ENCODE assay signal across 28 mouse cellular contexts in the genomic region with DNA sequence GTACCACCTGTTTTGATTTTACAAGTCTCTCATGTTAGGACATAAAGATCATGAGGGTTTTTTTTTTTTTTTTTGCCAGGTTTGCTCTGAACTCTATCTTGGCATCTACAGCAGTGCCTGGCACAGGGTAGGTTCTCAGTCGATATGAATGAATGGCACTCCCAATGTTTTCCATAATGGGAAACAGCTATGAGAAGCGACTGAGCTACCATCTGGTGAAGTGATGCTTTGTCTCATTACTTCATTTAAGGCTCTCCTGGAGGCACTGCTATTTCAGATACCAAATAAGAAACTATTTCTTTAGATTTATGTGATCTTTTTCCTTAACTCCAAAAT. TPM values are rescaled to one million over a fixed set of nuclear protein-coding genes. Genes with fewer than 3 reads are reported as not detected.
DNase-seq lines count a peak whose midpoint lies in the region; ATAC-seq and TF ChIP-seq lines count a peak whose summit lies in the region.
"Had no signal": no experiment of that assay in that cellular context is flagged by ENCODE, and none has a peak within 500 bp of the region (broad histone marks: within the 10 kb centered on the region; RNA-seq: fewer than 3 reads in every experiment).

No protein-coding gene starts in this region.

- no peaks in the 10 kb centered on the region for H3K27me3 ChIP-seq in forebrain, embryonic 15.5 days
- no peaks in the 10 kb centered on the region for H3K27me3 ChIP-seq in forebrain, embryonic 11.5 days (ENCODE audit: control insufficient read depth, insufficient read depth, low read length)
- no peaks in the 10 kb centered on the region for H3K27me3 ChIP-seq in forebrain, embryonic 16.5 days (replicated peaks; ENCODE audit: control insufficient read depth, insufficient read depth, low read length)
- H3K27me3 ChIP-seq: heart, embryonic 15.5 days; hindbrain, embryonic 13.5 days; liver, embryonic 15.5 days; lung, embryonic 15.5 days; neural tube, embryonic 15.5 days had no signal

- H3K36me3 ChIP-seq in forebrain, embryonic 15.5 days, result peaks cover 8% of the 10 kb centered on the region; the same call in 1 of the 2 replicates
- no peaks in the 10 kb centered on the region for H3K36me3 ChIP-seq in forebrain, embryonic 11.5 days (ENCODE audit: control insufficient read depth, insufficient read depth, low read length)
- 0 out of 2 replicates have a peak, but pooled peaks cover 2% of the 10 kb centered on the region for H3K36me3 ChIP-seq in forebrain, embryonic 16.5 days (ENCODE audit: control insufficient read depth, insufficient read depth)
- H3K36me3 ChIP-seq: heart, embryonic 15.5 days; lung, embryonic 15.5 days had no signal

- 56% methylated on average over 2 of the region's 2 CpGs for WGBS in forebrain, embryonic 15.5 days
- 90% methylated on average over 2 of the region's 2 CpGs for WGBS in forebrain, embryonic 11.5 days
- WGBS in forebrain, embryonic 16.5 days, result 47% methylated on average over 2 of the region's 2 CpGs

- H3K4me2 ChIP-seq in forebrain, embryonic 15.5 days (replicated peaks), result no peak overlapping the region
- H3K4me2 ChIP-seq in forebrain, embryonic 11.5 days (ENCODE audit: low read depth, low read length, severe bottlenecking), result no peak overlapping the region
- no peak overlapping the region for H3K4me2 ChIP-seq in forebrain, embryonic 16.5 days (ENCODE audit: low read length)
- H3K4me2 ChIP-seq: heart, embryonic 15.5 days; hindbrain, embryonic 13.5 days; liver, embryonic 15.5 days; lung, embryonic 15.5 days; neural tube, embryonic 15.5 days had no signal

- 0 out of 2 replicates have a peak, but pooled peaks cover 3% of the 10 kb centered on the region for H3K4me1 ChIP-seq in forebrain, embryonic 15.5 days
- no peaks in the 10 kb centered on the region for H3K4me1 ChIP-seq in forebrain, embryonic 11.5 days (replicated peaks; ENCODE audit: control insufficient read depth, insufficient read depth, low read length)
- H3K4me1 ChIP-seq in forebrain, embryonic 16.5 days (replicated peaks; ENCODE audit: control insufficient read depth, insufficient read depth, low read length), result peaks cover 8% of the 10 kb centered on the region; the same call in 1 of the 2 replicates
- H3K4me1 ChIP-seq: heart, embryonic 15.5 days; hindbrain, embryonic 13.5 days; liver, embryonic 15.5 days; lung, embryonic 15.5 days; neural tube, embryonic 15.5 days had no signal

- ATAC-seq in forebrain, embryonic 15.5 days (replicated peaks), result peak; percentile 96
- no peak for ATAC-seq in forebrain, embryonic 11.5 days (replicated peaks; ENCODE audit: low FRiP score)
- ATAC-seq in forebrain, embryonic 16.5 days, result peak; percentile 97
- no peak for ATAC-seq in erythroid progenitor cell, adult 5-6 weeks (replicated peaks; ENCODE audit: low FRiP score, poor library complexity, severe bottlenecking)

- no peak for TF ChIP-seq POLR2A in brain, embryonic 14.5 days (IDR thresholded peaks at IDR 0.05; ENCODE audit: borderline replicate concordance, extremely low read depth, insufficient read depth, insufficient read length, poor library complexity, severe bottlenecking)

- intact Hi-C loops in left cerebral cortex, postnatal 4 days (cut with DNase I), result loop anchor here (10.0 kb wide), 1 partner anchor 133 kb away; a partner anchor contains a TSS
- intact Hi-C loops in left cerebral cortex, postnatal 10 days (cut with DNase I), result no loop called here

- TF ChIP-seq CTCF in brain, embryonic 14.5 days (IDR thresholded peaks at IDR 0.05; ENCODE audit: borderline replicate concordance, extremely low read depth, insufficient read depth, insufficient read length), result no peak

- H3K27ac ChIP-seq in forebrain, embryonic 15.5 days (replicated peaks), result peak overlapping the region; percentile 58
- H3K27ac ChIP-seq in forebrain, embryonic 11.5 days (ENCODE audit: low read depth, low read length), result no peak overlapping the region
- H3K27ac ChIP-seq in forebrain, embryonic 16.5 days (ENCODE audit: low read length), result peak overlapping the region; percentile 72
- H3K27ac ChIP-seq: gastrocnemius, adult 2 months; heart, embryonic 15.5 days; hindbrain, embryonic 13.5 days; liver, embryonic 15.5 days; lung, embryonic 15.5 days; neural tube, embryonic 15.5 days had no signal

- DNase-seq in forebrain, embryonic 11.5 days (ENCODE audit: low spot score), result no peak
- DNase-seq in left cerebral cortex, postnatal 4 days, result peak; percentile 9
- DNase-seq in left cerebral cortex, postnatal 10 days (ENCODE audit: extremely low spot score in 1 of 2, low spot score in 2 of 2), result no peak
- peak; percentile 82 for DNase-seq in brain, embryonic 14.5 days (ENCODE audit: low read depth)
- DNase-seq: adrenal gland, adult 2 months; cerebellum, adult 11 months; gastrocnemius, adult 2 months; heart, postnatal 36 days; kidney, adult 8-10 months; kidney, postnatal 10 days; lung, postnatal 36 days; thymus, adult 2 months; thymus, postnatal 4 days had no signal

- H3K4me3 ChIP-seq in forebrain, embryonic 15.5 days, result no peak overlapping the region
- no peak overlapping the region for H3K4me3 ChIP-seq in forebrain, embryonic 11.5 days (ENCODE audit: low read depth, low read length)
- H3K4me3 ChIP-seq in forebrain, embryonic 16.5 days (replicated peaks; ENCODE audit: low read length), result no peak overlapping the region
- H3K4me3 ChIP-seq: gastrocnemius, adult 2 months; heart, embryonic 15.5 days; hindbrain, embryonic 13.5 days; liver, embryonic 15.5 days; lung, embryonic 15.5 days; neural tube, embryonic 15.5 days had no signal

- no peaks in the 10 kb centered on the region for H3K9me3 ChIP-seq in forebrain, embryonic 15.5 days
- no peaks in the 10 kb centered on the region for H3K9me3 ChIP-seq in forebrain, embryonic 11.5 days (ENCODE audit: control insufficient read depth, low read length)
- no peaks in the 10 kb centered on the region for H3K9me3 ChIP-seq in forebrain, embryonic 16.5 days (ENCODE audit: control insufficient read depth, low read length)
- H3K9me3 ChIP-seq: heart, embryonic 15.5 days; hindbrain, embryonic 13.5 days; liver, embryonic 15.5 days; lung, embryonic 15.5 days; neural tube, embryonic 15.5 days had no signal

- H3K9ac ChIP-seq in forebrain, embryonic 15.5 days (replicated peaks), result no peak overlapping the region
- no peak overlapping the region for H3K9ac ChIP-seq in forebrain, embryonic 11.5 days (ENCODE audit: low read length)
- no peak overlapping the region for H3K9ac ChIP-seq in forebrain, embryonic 16.5 days (replicated peaks; ENCODE audit: low read depth, low read length)
- H3K9ac ChIP-seq: heart, embryonic 15.5 days; hindbrain, embryonic 13.5 days; liver, embryonic 15.5 days; lung, embryonic 15.5 days; neural tube, embryonic 15.5 days had no signal

RNA-seq across cellular contexts. Expression of a gene that starts 36.6 kb away (rescaled TPM):
- 53.7 and 54.9 TPM in 2 replicates for polyA plus RNA-seq in forebrain, embryonic 15.5 days (2015; fragmentation: Nextera tagmentation; extraction: Ambion mirVana)
- 47.2 and 50.3 TPM in 2 replicates for polyA plus RNA-seq in forebrain, embryonic 11.5 days (2014; fragmentation: Nextera tagmentation; extraction: Ambion mirVana)
- total RNA-seq in left cerebral cortex, postnatal 4 days (2021), result 10 to 100 TPM; 21.8 to 24.2 TPM
- total RNA-seq in left cerebral cortex, postnatal 10 days (2021), result 10 to 100 TPM; 15.7 to 16.0 TPM
- polyA plus RNA-seq in brain, embryonic 14.5 days (2012; rRNA removed), result 24.4 and 25.6 TPM in 2 replicates
- polyA plus RNA-seq in forebrain, embryonic 16.5 days (2015; fragmentation: Nextera tagmentation; extraction: Ambion mirVana), result 54.7 and 56.8 TPM in 2 replicates
- total RNA-seq in erythroid progenitor cell, adult 5-6 weeks (2015; ENCODE audit: low replicate concordance), result 1.8 and 2.1 TPM in 2 replicates
- 6.1 and 9.5 TPM in 2 replicates for total RNA-seq in erythroid progenitor cell, adult 5-6 weeks (2017; ENCODE audit: low replicate concordance)

RNA-seq across cellular contexts. Expression of a gene that starts 54.7 kb away (rescaled TPM):
- polyA plus RNA-seq in forebrain, embryonic 15.5 days (2015; fragmentation: Nextera tagmentation; extraction: Ambion mirVana), result 0.28 TPM in 1 of 2 replicates, not detected in the other
- not detected in 2 replicates for polyA plus RNA-seq in forebrain, embryonic 11.5 days (2014; fragmentation: Nextera tagmentation; extraction: Ambion mirVana)
- under 1 TPM in 1 of 2 experiments, not detected in 1; 0.24 TPM for total RNA-seq in left cerebral cortex, postnatal 4 days (2021)
- under 1 TPM; 0.39 to 0.58 TPM for total RNA-seq in left cerebral cortex, postnatal 10 days (2021)
- 0.25 and 0.26 TPM in 2 replicates for polyA plus RNA-seq in brain, embryonic 14.5 days (2012; rRNA removed)
- 0.16 and 0.19 TPM in 2 replicates for polyA plus RNA-seq in forebrain, embryonic 16.5 days (2015; fragmentation: Nextera tagmentation; extraction: Ambion mirVana)
- not detected in 2 replicates for total RNA-seq in erythroid progenitor cell, adult 5-6 weeks (2015; ENCODE audit: low replicate concordance)
- total RNA-seq in erythroid progenitor cell, adult 5-6 weeks (2017; ENCODE audit: low replicate concordance), result not detected in 2 replicates
- total RNA-seq: adrenal gland, adult 2 months; gastrocnemius, adult 2 months; gastrocnemius, postnatal 4 days; heart, adult 8-10 months; heart, postnatal 36 days; megakaryocyte-erythroid progenitor cell, adult 5-6 weeks; MEL had no signal
- polyA plus RNA-seq: adrenal gland, adult 2 months; C2C12; embryonic facial prominence, embryonic 14.5 days; heart, embryonic 15.5 days; lung, embryonic 15.5 days; neural tube, embryonic 15.5 days; small intestine, adult 2 months; thymus, adult 2 months had no signal

Comparison
In these comparisons a context has a peak if more than half of its experiments do, and no peak if none do; other contexts are left out.
1. ATAC-seq: peak in forebrain, embryonic 15.5 days (single experiment) and forebrain, embryonic 16.5 days (single experiment); none in forebrain, embryonic 11.5 days (single experiment) and erythroid progenitor cell, adult 5-6 weeks (single experiment).
2. DNase-seq: peak in left cerebral cortex, postnatal 4 days (single experiment) and brain, embryonic 14.5 days (single experiment); none in forebrain, embryonic 11.5 days (single experiment) and left cerebral cortex, postnatal 10 days (0 of 2).